Mouse (Mus musculus): ENCODE results near the gene Tmem121b.
A peak's percentile ranks its signal among the peaks of the same experiment; 100 is the strongest.

Gene Tmem121b

DNA sequence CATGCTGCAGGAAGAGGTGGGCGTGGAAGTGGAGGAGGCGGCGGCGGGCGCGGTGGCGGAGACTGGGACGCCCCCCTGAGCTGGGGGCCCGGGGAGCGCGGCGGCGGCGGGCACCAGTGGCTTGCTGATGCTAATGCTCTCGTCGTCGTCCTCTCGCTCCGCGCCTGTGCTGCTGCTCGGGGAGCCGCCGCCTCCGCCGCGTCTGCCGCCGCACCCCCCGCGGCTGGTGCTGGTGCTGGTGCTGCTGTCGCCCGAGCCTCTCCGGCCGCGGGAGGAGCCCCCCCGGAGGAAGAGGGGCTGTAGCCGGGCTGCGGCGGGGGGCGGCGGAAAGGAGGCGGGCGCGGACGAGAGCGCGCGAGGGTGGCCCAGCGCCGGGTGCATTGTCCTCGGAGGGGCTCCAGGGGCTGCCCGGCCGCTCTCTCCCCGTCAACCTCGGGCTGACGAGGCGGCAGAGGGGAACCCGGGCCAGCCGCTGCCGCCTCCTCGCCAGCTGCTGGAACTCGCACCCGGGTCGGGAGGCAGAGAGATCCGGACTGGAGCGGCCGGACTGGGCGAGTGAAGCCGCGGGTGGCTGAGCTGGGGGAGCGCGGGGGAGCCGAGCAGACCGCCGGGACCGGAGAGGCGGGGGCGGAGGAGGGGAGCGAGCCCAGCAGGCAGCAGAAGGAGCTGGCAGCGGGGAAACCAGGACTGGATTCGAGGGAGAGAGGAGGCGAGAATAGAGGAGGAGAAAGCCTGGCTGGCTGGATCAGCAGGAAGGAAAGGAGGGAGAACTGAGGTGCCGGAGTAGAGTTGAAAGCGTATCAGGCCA is at the start of gene Tmem121b:
Tmem121b (minus strand) TSS at position 434 of the 808 bp plus-strand sequence.
- DNase-seq = no peak

DNA sequence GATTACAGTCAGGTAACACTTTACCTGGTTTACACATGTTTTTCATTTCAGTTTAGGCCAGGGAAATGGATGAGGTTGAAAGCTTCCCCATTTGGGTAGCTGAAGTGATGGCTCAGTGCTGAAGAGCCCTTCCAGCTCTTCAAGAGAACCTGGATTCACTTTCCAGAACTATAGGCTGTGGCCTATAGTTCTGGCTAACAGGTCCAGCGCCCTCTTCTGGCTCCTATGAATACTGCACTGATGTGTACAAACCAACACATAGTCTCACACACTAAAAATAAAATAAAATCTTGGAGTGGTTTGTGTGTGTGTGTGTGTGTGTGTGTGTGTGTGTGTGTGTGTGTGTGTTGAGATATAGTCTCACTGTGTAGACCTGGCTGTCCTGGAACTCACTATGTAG is 48.5 kb upstream of the Tmem121b start:
- no peak for DNase-seq

DNA sequence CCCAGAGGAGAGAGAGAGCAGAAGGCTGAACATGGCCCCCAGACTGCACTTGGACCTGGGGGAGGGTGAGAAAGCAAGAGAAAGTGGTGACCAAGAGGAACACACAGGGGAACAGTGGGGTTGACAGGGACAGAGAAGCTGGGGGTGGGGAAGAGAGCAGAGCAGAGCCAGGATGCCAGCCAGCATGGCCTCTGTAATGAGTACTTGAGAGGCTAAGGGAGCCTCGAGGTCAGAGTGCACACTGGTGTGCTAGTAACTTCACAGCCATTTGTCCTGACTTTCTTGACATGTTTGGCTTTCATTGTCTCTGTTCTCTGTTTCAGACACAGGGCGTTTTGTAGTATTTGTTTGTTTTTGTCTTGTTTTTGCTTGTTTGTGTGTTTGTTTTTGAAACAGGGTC is 47.8 kb upstream of the Tmem121b start:
- DNase-seq = no peak

DNA sequence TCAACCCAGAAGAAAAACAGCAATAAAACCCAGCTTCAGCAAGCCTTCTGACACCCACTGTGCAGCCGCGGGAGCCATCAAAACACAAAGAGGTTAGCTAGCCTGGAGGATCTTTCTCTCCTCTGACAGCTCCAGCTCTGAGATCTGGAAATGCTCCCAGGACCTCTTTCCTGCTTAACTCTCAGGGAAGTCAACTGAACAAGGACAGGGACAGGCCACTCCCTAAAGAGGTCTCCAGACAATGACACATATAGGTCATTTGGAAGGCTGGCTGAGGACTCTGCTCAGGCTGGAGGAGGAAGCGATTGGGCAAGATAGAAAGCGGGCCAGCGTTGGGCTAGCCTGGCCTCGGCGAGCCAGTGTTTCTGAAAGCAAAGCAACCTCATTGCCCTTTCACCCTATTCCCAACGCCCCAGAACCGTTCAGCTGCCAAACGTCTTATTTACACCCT is 46.2 kb upstream of the Tmem121b start:
- peak; percentile 63 for DNase-seq

DNA sequence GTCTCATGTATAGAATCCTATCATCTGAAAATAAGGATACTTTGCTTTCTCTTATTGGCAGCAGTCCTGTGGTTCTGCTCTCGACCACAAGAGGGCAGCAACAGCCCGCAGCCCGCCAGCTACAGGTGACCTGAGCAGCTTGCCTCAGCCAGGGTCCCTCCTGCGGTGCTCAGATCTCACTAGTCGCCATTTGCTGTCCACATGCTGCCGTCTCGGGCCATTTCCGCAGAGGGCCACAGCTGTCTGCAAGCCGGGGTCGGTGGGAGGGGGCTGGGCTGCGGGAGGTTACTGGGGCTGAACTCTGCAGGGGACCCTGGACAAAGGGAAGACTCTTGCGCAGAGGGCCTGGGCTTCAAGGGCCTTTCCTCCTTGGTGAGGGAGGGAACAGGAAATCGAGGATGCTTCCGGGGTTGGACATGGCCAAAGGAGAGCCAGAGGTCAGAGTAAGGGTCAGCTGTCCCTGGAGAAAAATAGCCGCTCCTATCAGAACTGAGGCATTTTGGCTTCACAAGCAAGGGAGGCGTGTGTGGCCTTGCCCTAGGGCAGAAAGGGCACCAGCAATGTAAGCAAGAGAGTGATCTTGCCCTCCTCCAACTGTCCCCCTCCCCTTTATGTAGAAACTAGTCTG is 45.6 kb upstream of the Tmem121b start:
- DNase-seq = peak; percentile 79

DNA sequence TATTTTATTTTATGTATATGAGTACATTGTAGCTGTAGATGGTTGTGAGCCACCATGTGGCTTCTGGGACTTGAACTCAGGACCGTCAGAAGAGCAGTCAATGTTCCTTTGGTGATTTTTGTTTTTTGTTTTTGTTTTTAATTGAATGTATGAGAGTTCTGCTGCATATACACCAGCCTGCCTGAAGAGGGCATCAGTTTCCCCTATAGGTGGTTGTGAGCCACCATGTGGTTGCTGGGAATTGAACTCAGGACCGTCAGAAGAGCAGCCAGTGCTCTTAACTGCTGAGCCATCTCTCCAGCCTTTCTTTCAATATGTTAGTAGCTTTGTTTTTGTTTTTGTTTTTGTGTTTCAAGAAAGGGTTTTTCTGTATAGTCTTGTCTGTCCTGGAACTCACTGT is 42.7 kb upstream of the Tmem121b start:
- DNase-seq = no peak

DNA sequence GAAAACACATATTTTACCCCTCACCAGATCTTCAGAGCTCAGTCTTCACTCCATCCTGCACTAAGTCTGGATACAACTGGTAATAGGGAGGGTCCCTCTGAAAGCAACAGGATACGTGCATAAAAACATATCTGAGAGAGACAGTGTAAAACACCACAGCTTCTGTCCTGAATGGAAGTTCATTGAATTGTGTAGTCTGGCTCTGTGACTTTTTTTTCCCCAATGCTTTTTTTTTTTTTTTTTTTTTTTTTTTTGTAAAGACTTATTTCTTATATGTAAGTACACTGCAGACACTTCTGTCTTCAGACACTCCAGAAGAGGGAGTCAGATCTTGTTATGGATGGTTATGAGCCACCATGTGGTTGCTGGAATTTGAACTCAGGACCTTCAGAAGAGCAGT is 39.0 kb upstream of the Tmem121b start:
- no peak for DNase-seq

DNA sequence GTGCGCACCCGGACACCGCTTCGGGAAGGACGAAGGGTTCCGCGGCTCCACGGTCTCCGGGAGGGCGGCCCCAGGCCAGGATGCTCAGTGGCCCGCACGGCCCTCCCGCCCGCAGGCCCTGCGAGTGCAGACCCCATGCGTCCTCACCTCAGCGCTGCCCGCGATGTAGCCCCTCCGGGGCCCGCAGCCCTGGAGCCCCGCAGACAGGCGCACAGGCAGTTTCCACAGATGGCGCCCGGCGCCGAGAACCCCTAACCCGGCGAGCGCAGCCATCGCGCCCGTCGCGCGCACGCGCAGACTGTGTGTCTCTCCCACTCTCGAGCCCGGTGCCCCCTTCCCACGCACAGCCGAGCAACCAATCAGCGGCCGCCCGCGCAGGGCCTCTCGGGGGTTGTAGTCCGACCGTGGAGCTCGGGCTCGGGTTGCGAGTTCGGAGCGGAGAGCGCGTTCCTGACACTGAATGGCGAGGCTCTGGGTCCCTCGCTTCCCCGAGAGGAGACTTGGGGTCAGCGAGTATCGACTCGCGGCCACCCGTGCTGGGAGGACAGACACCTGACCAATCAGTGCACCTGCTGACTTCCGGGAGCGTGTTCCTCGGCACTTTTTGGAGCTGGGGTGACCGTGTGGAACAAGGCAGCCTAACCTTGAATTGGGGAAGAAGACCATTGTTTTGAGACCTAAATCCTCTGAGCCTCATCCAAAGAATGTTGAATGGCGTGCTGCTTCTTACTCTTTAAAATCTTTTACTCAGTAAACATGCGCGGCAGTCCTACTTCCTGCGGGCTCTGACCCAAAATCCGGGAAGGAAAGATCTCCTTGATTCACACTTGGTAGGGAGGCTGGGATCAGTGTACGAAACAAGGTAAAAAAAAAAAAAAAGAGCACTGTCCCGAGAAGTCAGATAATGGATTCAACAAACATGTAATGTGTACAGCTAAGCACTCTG is 37.7 kb upstream of the Tmem121b start, which contains the start of gene Hdhd5:
Hdhd5 (minus strand) TSS at position 300 of the 946 bp plus-strand sequence.
- peak; percentile 87 for DNase-seq

DNA sequence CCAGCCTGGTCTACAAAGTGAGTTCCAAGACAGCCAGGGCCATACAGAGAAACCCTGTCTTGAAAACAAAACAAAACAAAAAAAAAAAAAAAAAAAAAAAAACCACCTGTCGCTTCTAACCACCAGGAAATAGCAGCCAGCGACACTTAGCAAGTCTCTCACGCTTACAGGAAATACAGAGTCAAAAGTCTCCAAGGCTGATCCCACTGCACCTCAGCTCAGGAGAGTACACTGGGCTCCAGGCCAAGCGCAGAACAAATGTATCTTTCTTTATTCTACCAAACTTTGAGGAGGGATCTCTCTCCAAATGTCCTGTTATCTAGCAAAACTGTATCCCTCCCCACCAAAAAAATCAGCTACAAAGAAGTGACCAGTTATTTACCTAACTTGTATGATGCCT is 35.5 kb upstream of the Tmem121b start:
- no peak for DNase-seq

DNA sequence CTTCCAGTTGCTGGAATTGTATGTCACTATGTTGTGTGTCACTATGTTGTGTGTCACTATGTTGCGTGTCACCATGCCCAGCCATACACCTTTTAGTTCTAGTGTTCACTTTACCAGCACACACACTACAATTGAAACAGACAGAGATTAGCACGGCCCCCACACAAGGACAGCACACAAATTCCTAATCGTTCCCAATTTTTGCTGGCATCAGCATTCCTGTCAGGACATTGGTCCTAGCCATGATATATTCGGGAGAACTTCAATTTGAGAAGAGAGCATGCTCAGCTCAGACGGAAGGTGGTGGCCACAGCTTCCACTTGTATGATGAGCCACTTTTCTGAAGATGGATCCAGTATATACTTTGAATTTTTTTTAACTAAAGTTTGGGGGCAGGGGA is 31.2 kb upstream of the Tmem121b start:
- DNase-seq = no peak

DNA sequence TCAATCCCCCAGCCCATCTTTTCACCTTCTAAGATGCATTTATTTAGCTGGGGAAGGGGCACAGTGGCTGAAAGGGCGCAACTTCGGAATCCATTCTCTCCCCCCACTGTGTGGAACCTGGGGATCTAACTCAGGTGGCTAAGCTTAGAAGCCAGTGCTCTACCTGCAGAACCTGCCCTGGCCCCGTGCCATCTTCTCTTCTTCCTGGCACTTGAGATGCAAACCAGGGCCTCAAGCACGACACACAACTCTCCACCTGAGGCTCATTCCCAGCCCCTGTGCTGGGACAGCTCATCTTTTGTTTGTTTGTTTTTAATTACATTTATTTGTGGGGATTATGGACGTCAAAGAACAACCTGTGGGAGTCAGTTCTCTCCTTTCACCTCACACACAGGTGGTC is 26.0 kb upstream of the Tmem121b start:
- no peak for DNase-seq

DNA sequence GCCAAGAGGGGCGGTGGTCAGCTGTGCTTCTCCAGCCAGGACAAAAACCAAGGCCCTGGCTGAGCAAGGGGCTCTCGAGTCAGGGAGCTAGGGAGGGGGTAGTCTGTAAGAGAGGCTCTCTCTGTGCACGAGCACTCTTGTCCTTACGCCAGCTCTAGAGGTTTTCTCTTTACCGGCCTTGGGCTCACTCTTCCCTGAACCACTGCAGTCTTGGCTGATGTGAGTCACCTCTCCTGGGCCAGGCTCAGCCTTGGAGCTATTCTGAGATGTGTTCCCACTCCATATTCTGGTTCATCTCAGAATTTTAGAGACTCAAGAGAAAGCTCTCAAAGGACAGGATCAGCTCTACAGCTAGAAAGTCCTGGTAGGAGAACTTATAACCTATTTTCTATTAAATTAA is 23.7 kb upstream of the Tmem121b start:
- DNase-seq = no peak

DNA sequence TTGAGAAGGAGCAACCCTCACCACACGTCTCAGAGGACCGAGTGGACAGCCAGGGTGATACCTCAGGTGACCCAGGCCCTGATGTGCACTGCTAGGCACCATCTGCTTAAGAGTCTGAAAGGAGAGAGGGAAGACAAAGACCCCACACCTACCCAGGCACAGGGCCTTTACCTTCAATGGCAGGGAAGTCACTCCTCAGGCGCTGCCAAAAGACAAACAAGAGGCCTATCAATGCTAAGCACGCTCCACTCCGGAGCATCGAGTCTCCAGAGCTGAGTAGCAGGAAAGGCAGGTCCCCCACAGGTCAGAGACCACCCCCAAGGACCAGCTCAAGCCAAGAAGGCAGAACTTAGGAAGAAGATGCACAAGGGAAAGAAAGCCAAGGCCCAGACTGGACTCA is 23.3 kb upstream of the Tmem121b start:
- DNase-seq = no peak

DNA sequence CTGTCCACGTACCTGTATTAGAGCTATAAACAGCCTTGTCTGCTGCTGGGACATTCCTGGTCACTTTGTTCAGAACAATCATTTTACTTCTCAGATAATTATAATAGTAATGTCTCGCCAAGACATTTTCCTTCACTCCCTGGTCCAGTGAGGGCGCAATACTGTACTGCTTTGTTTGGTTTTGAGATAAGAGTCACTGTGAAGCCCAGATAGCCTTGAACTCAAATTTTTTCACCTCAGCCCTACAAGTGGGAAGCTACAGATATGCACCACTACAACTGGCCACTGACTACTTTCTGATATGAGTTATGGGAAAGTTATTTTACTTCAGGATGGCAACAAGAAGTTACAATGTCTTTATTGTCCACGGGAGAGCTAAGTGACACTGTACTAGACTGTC is 22.8 kb upstream of the Tmem121b start:
- no peak for DNase-seq

DNA sequence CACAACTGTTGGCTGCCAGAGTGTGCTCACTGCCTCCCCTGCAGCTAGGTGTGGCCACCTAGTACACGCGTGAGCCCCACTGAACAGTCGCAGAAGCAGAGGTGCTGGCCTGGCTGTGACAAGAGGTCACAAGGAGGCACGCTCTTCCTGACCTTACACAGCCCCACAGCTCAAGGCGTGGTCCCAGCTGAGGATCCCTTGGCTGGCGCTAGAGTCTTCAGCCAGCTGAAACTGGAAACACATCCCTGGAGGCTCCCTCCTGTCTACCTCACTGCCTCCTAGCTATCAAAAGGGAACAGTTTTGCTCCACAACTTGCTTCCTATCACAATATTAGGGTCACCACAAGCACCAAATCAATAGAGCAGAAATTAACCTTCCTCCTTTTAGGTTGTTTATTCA is 17.6 kb upstream of the Tmem121b start:
- no peak for DNase-seq

DNA sequence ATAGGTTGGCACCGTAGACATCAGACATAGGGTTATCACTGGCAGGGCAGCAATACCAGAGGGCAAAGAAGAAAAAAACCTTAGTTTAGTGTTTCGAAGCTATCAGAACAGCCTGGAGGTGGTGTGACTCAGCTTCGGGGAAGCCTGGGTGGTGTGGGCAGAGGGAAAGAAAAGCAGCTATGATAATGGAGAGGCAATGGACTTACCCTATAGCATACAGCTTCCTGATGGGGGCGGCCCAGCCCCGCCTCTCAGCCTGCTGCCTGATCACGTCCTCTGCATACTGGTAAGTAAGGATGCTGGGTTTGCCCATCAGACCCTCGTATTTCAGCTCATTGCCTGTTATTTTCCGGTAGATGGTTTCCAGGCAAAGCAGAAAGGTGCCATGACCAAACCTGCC is 16.8 kb upstream of the Tmem121b start:
- DNase-seq = no peak

DNA sequence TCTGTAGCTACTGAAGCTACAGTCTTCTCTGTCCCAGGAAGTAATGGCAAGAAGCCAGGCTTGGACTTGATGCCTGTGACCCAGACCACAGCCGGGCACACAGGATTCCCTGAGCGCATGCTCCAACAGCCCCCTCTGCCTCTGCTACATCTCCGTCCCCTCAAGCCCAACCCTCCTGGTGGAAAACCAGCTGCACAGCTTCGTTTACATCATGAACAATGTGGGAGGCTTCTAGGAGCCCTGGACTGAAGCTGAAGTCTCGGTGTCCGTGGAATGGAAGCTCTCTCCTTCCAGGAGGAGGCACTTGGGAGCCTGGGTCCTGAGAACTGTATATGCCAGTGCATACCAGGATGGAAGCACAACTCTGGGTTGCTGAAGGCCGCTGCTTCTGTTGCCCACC is 16.4 kb upstream of the Tmem121b start:
- no peak for DNase-seq

DNA sequence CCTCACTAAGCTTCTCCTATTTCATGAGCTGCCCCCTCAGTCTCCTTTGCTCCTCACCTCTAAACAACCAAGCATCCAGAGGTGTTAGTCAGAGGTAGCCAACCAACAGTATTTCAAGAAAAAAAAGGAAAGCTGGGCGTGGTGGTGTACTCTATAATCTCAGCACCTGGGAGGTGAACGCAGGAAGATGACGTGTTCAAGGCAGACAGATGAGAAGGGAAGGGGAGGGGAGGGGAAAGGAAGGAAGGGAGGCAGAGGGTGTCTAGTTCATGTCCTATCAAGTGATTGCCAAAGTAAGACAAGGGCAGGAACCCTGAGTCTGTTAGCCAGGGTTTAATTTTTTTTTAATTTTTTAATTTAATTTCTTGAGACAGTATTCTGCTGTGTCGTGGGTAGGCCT is 15.0 kb upstream of the Tmem121b start:
- DNase-seq = no peak

DNA sequence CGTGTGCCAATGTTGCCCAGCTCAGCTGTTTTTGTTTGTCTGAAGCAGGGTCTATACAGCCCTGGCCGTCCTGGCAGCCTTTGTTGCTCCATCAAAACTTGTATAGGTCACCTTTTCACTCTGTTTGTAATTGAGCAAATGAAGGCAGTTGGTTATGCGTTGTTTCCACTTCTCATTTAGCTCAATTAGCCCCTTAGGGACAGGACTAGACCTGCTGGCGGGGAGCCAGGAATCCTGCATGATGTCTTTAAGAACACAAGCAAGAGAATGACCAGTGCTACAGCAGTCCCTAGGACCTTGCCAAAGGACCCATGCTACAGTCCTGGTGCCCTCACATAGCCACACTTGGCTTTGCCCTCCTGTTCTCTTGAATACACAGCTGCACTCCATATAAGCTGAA is 11.9 kb upstream of the Tmem121b start:
- DNase-seq = peak; percentile 17

DNA sequence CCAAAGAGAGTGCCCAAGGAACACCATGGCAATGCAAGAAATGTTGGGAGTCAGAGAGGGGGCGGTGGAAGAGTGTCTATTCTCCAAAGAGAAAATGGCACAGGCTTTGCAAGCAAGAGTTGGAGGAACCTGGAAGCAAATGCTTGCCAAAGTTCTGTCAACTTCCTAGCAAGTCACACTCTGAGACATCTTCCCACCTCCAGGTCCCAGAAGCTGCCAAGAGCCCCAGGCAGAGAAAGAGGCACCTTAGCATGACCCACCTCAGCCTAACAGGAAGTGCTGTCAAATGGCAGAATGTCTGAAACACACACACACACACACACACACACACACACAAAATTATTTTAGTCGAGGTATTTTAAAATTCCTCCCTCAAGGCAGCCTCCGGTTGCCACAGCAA is 10.4 kb upstream of the Tmem121b start:
- DNase-seq = no peak

DNA sequence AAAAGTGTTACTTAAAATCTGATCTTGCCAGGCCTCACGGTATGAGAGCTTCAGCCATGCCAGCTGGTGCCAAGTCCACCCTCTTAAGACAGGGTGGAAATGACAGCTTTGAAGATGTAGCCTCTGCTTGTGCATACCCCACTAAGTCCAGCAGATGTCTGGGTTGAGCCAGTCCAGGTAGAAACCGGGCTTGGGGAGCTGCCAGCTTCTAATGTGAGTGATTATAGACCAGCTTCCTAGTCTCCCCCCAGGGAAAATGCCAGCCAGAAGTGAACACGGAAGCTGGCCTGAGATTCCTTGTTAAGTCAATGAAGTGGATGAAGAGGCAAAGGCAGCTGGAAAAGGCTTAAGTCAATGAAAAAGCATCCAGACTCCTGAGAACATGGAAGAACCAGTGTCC is 2.9 kb upstream of the Tmem121b start:
- no peak for DNase-seq

DNA sequence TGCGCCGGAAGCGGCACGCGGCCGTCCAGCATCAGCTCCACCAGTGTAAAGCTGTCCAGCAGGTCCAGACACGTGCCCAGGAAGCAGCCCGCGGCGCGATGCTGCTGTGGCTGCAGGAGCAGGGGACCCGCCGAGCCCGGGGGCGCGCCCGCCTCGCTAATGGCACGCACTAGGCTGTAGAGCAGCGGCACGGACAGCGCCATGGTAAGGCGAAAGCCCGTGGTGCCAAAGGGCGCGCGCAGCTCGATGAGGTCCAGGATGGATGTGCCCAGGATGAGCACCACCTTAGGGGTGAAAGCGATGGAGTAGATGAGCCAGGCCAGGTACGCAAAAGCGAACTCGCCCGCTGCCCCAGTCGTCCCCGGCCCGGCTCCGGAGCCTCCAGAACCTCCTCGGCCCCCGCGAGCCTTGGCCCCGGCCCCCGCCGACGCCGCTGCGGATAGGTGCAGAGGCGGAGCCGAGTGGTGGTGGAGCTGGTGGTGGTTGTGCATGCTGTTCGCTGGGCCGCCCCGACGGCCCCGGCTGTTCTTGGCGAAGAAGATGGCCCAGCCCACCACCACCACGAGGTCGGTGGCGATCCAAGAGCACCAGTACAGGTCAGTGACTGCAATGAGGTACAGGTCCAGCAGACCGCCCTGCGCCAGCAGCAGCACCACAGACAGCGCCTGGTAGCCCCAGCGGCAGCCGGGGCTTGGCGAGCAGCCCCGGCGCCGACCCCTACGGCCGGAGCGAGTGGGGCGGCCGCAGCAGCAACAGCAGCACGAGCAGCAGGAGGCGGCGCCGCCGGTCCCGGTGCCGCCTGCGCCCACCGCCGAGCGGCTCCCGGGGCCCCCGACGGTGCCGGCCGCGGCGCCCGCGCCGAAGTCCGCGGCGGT is 871 bp downstream of the Tmem121b start:
- DNase-seq = no peak
